Mouse (Mus musculus): ENCODE data around the gene Mrtfa.

Mrtfa gene

GRCm38 (mm10) chr15:81070470-81070869, 120.1 kb downstream of the Mrtfa start:
- ChIA-PET CTCF (interaction anchor here in 3 of 4 experiments (0.7 to 0.9 kb wide), 6 partner anchors 23 to 685 kb away, joined by 3 to 9 read pairs (median 5); no protein-coding TSS in a partner anchor), POLR2A (interaction anchor here in 1 of 4 experiments (0.7 to 1.6 kb wide), 7 partner anchors 8 to 360 kb away, joined by 3 to 5 read pairs (median 3); partner anchors contain the start of gene Tnrc6b)

- POLR2A ChIA-PET: interaction anchor here in 1 of 4 experiments (1.0 kb wide), 1 partner anchor 11 kb away, joined by 3 read pairs; no protein-coding TSS in a partner anchor
- CTCF ChIA-PET: interaction anchor here in 1 of 4 experiments (0.6 kb wide), 1 partner anchor 1285 kb away, joined by 3 read pairs; no protein-coding TSS in a partner anchor
Measured at GRCm38 (mm10) chr15:81068641-81069381, 121.7 kb downstream of the Mrtfa start.

- CTCF ChIA-PET: no interaction called here
- POLR2A ChIA-PET: interaction anchor here in 1 of 4 experiments (0.8 kb wide), 1 partner anchor 35 kb away, joined by 3 read pairs; no protein-coding TSS in a partner anchor
Measured at GRCm38 (mm10) chr15:81067761-81068160, 122.8 kb downstream of the Mrtfa start.

GRCm38 (mm10) chr15:81066976-81067375, 123.6 kb downstream of the Mrtfa start:
- CTCF ChIA-PET: interaction anchor here in 1 of 4 experiments (0.7 kb wide), 1 partner anchor 39 kb away, joined by 3 read pairs; no protein-coding TSS in a partner anchor
- POLR2A ChIA-PET: interaction anchor here in 1 of 4 experiments (0.8 kb wide), 1 partner anchor 35 kb away, joined by 3 read pairs; no protein-coding TSS in a partner anchor

GRCm38 (mm10) chr15:81064661-81065060, 125.9 kb downstream of the Mrtfa start:
- CTCF ChIA-PET: interaction anchor here in 3 of 4 experiments (0.6 to 1.4 kb wide), 5 partner anchors 13 to 66 kb away, joined by 3 to 9 read pairs (median 6); no protein-coding TSS in a partner anchor
- POLR2A ChIA-PET: no interaction called here

GRCm38 (mm10) chr15:81064143-81064542, 126.4 kb downstream of the Mrtfa start:
- ChIA-PET CTCF (interaction anchor here (0.6 to 3.6 kb wide), 16 partner anchors 9 to 102 kb away, joined by 3 to 23 read pairs (median 4); no protein-coding TSS in a partner anchor), POLR2A (interaction anchor here in 1 of 4 experiments (1.7 kb wide), 1 partner anchor 16 kb away, joined by 5 read pairs; no protein-coding TSS in a partner anchor)

GRCm38 (mm10) chr15:81062616-81063015, 127.9 kb downstream of the Mrtfa start:
- POLR2A ChIA-PET: interaction anchor here in 3 of 4 experiments (0.5 to 2.1 kb wide), 10 partner anchors 15 to 412 kb away, joined by 3 to 10 read pairs (median 3); partner anchors contain the start of gene Tnrc6b (in 1 of the 3)
- CTCF ChIA-PET: interaction anchor here in 3 of 4 experiments (0.6 to 3.6 kb wide), 15 partner anchors 10 to 273 kb away, joined by 3 to 23 read pairs (median 4); no protein-coding TSS in a partner anchor

GRCm38 (mm10) chr15:81062175-81062588, 128.4 kb downstream of the Mrtfa start:
- CTCF ChIA-PET: interaction anchor here in 3 of 4 experiments (0.5 to 3.6 kb wide), 14 partner anchors 11 to 393 kb away, joined by 3 to 23 read pairs (median 4); no protein-coding TSS in a partner anchor
- POLR2A ChIA-PET: interaction anchor here in 2 of 4 experiments (0.5 to 2.1 kb wide), 7 partner anchors 18 to 60 kb away, joined by 3 to 10 read pairs (median 3); no protein-coding TSS in a partner anchor

- ChIA-PET POLR2A (interaction anchor here in 1 of 4 experiments (1.0 to 1.5 kb wide), 3 partner anchors 16 to 26 kb away, joined by 3 to 4 read pairs (median 3); no protein-coding TSS in a partner anchor), CTCF (interaction anchor here in 3 of 4 experiments (0.6 to 3.6 kb wide), 9 partner anchors 9 to 793 kb away, joined by 3 to 23 read pairs (median 5); no protein-coding TSS in a partner anchor)
Measured at GRCm38 (mm10) chr15:81060975-81061374, 129.6 kb downstream of the Mrtfa start.

- POLR2A ChIA-PET: interaction anchor here in 3 of 4 experiments (0.5 to 1.9 kb wide), 9 partner anchors 12 to 527 kb away, joined by 3 to 4 read pairs (median 3); partner anchors contain the start of genes Ep300 (in 1 of the 3) and Tnrc6b (in 1 of the 3)
- CTCF ChIA-PET: interaction anchor here in 3 of 4 experiments (0.5 to 1.0 kb wide), 3 partner anchors 15 to 289 kb away, joined by 3 read pairs; no protein-coding TSS in a partner anchor
Measured at GRCm38 (mm10) chr15:81057736-81058135, 132.8 kb downstream of the Mrtfa start.

- POLR2A ChIA-PET: interaction anchor here in 1 of 4 experiments (0.7 kb wide), 1 partner anchor 22 kb away, joined by 3 read pairs; no protein-coding TSS in a partner anchor
- CTCF ChIA-PET: interaction anchor here in 1 of 4 experiments (0.5 kb wide), 1 partner anchor 351 kb away, joined by 9 read pairs; no protein-coding TSS in a partner anchor
Measured at GRCm38 (mm10) chr15:81055488-81055887, 135.1 kb downstream of the Mrtfa start.

- CTCF ChIA-PET: interaction anchor here in 1 of 4 experiments (1.4 kb wide), 1 partner anchor 8 kb away, joined by 5 read pairs; no protein-coding TSS in a partner anchor
- POLR2A ChIA-PET: no interaction called here
Measured at GRCm38 (mm10) chr15:81052491-81052890, 138.1 kb downstream of the Mrtfa start.

- POLR2A ChIA-PET: interaction anchor here in 2 of 4 experiments (0.6 to 1.6 kb wide), 3 partner anchors 25 to 1151 kb away, joined by 3 read pairs; no protein-coding TSS in a partner anchor
- CTCF ChIA-PET: interaction anchor here in 1 of 4 experiments (1.0 kb wide), 1 partner anchor 41 kb away, joined by 3 read pairs; no protein-coding TSS in a partner anchor
Measured at GRCm38 (mm10) chr15:81050488-81050887, 140.1 kb downstream of the Mrtfa start.

GRCm38 (mm10) chr15:81049401-81050053, 141.0 kb downstream of the Mrtfa start:
- ChIA-PET CTCF (interaction anchor here in 2 of 4 experiments (1.0 to 1.5 kb wide), 4 partner anchors 15 to 40 kb away, joined by 3 to 6 read pairs (median 4); no protein-coding TSS in a partner anchor), POLR2A (interaction anchor here in 1 of 4 experiments (0.6 to 1.6 kb wide), 5 partner anchors 18 to 171 kb away, joined by 3 to 5 read pairs (median 3); no protein-coding TSS in a partner anchor)

GRCm38 (mm10) chr15:81047497-81047896, 143.1 kb downstream of the Mrtfa start:
- CTCF ChIA-PET: interaction anchor here in 3 of 4 experiments (0.6 to 1.1 kb wide), 6 partner anchors 14 to 343 kb away, joined by 3 to 12 read pairs (median 4); no protein-coding TSS in a partner anchor
- POLR2A ChIA-PET: interaction anchor here (0.6 to 1.6 kb wide), 13 partner anchors 13 to 1651 kb away, joined by 3 to 13 read pairs (median 4); partner anchors contain the start of gene Mrtfa (in 1 of the 4)

GRCm38 (mm10) chr15:81046061-81046460, 144.5 kb downstream of the Mrtfa start:
- CTCF ChIA-PET: interaction anchor here in 3 of 4 experiments (0.9 to 2.4 kb wide), 6 partner anchors 10 to 351 kb away, joined by 3 to 8 read pairs (median 5); no protein-coding TSS in a partner anchor
- POLR2A ChIA-PET: interaction anchor here in 2 of 4 experiments (0.9 to 1.4 kb wide), 4 partner anchors 12 to 32 kb away, joined by 3 to 5 read pairs (median 4); no protein-coding TSS in a partner anchor

- ChIA-PET CTCF (interaction anchor here in 3 of 4 experiments (0.5 to 2.4 kb wide), 10 partner anchors 10 to 390 kb away, joined by 3 to 8 read pairs (median 4); no protein-coding TSS in a partner anchor), POLR2A (interaction anchor here in 2 of 4 experiments (0.9 to 1.7 kb wide), 6 partner anchors 10 to 32 kb away, joined by 3 to 5 read pairs (median 4); no protein-coding TSS in a partner anchor)
Measured at GRCm38 (mm10) chr15:81045336-81045735, 145.2 kb downstream of the Mrtfa start.

Data from embryonic stem cell, embryonic (primary cell).